Mouse (Mus musculus) heart, adult 2 months (tissue): ENCODE measurements at regions not wholly inside any gene's neighbourhood (a gene's known extent, or its start where the extent isn't known, plus 50 kb on each side); places are given as distances from the start of the nearest gene placed in this dataset.

Experiments
- DNase-seq, 2 experiments: peaks; one replicate each; pipeline ENCODE4 v3.0.0; 2021
- H3K27ac ChIP-seq: fragments of 200-600 bp; 2 replicates; pipeline ENCODE4 v1.8.1; 2022
- H3K27me3 ChIP-seq: fragments of 200-500 bp; 2 replicates; pipeline ENCODE4 v1.6.1; 2012; ENCODE audit warnings: mild to moderate bottlenecking, low read length, inconsistent platforms, mixed read lengths; ENCODE audit not compliant: control insufficient read depth, insufficient read depth
- H3K36me3 ChIP-seq: fragments of 200-500 bp; 2 replicates; pipeline ENCODE4 v1.6.1; 2012; ENCODE audit warnings: low read length, inconsistent platforms; ENCODE audit not compliant: control insufficient read depth, insufficient read depth
- H3K4me1 ChIP-seq: fragments of 200-500 bp; 2 replicates; pipeline ENCODE4 v1.6.1; 2011; ENCODE audit warnings: low read length; ENCODE audit not compliant: control insufficient read depth, insufficient read depth
- H3K4me3 ChIP-seq: fragments of 200-600 bp; 2 replicates; pipeline ENCODE4 v1.8.1; 2022
- H3K79me2 ChIP-seq: fragments of 200-500 bp; replicated peaks from 2 replicates; pipeline ENCODE4 v1.6.1; 2012; ENCODE audit warnings: mild to moderate bottlenecking, inconsistent platforms, low read length, moderate library complexity, mixed read lengths; ENCODE audit not compliant: control insufficient read depth, insufficient read depth
- H3K9ac ChIP-seq: fragments of 200-500 bp; 2 replicates; pipeline ENCODE4 v1.6.1; 2012; ENCODE audit warnings: low read depth, mild to moderate bottlenecking, control low read depth, inconsistent platforms, low read length, mixed read lengths
- CTCF ChIP-seq: fragments of 200-600 bp; IDR thresholded peaks from 2 replicates; pipeline ENCODE4 v1.8.1; 2022; ENCODE audit warnings: antibody characterized with exemption, mild to moderate bottlenecking, moderate library complexity
- EP300 ChIP-seq: fragments of 200-500 bp; IDR thresholded peaks from 2 replicates; pipeline ENCODE4 v1.6.1; 2011; ENCODE audit warnings: low read depth, low read length, control low read depth; ENCODE audit not compliant: insufficient read depth
- POLR2A ChIP-seq: fragments of 200-500 bp; IDR thresholded peaks from 2 replicates; pipeline ENCODE4 v1.6.1; 2011; ENCODE audit warnings: mild to moderate bottlenecking, low read depth, low read length, control low read depth; ENCODE audit not compliant: insufficient read depth
- WGBS: fragments of 180-500 bp; shearing (Covaris S2); methylation state at CpG from one replicate; pipeline ENCODE4 v1.1.7; 2018; 5-methylcytosine and 5-hydroxymethylcytosine counted together
- intact Hi-C: fragments of 180-260 bp; cut with DNase I; formaldehyde crosslinking; loops from one replicate; pipeline ENCODE4 v1.15.1; 2025

DNA sequence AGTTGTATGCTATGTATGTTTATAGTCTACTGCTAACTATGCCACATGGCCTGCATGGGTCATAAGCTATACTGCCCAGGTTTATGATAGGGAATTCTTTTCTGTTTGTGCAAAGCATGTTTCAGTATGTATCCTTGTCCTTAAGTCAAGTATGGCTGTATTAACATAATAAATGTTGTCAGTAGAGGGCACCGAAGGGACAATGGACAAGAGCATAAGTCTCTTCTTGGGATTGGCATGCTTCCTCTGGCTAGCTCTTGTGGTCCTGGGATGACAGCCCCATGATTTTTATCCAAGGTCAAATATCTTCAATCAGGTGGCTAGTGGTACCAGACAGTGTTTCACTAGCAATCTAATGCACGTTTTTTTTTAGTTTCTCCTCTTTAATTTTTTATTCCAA, 913.3 kb downstream of the Abca13 start:
- no peaks in the 10 kb centered on the region for H3K4me1 ChIP-seq
- WGBS: 74% methylated on average over 2 of the region's 2 CpGs
- intact Hi-C loops: no loop called here
- no peak overlapping the region for H3K27ac ChIP-seq
- H3K36me3 ChIP-seq: no peaks in the 10 kb centered on the region
- no peaks in the 10 kb centered on the region for H3K27me3 ChIP-seq
- no peak for DNase-seq
- no peak overlapping the region for H3K9ac ChIP-seq
- H3K79me2 ChIP-seq: no peaks in the 10 kb centered on the region
- H3K4me3 ChIP-seq: no peak overlapping the region
- TF ChIP-seq POLR2A (no peak), EP300 (no peak), CTCF (no peak)

GRCm38 (mm10) chr11:10142161-10142560, 950.4 kb downstream of the Abca13 start:
- no peak for DNase-seq
- intact Hi-C loops: no loop called here
- H3K36me3 ChIP-seq: no peaks in the 10 kb centered on the region
- no peaks in the 10 kb centered on the region for H3K4me1 ChIP-seq
- no peak overlapping the region for H3K9ac ChIP-seq
- no peak overlapping the region for H3K4me3 ChIP-seq
- no peaks in the 10 kb centered on the region for H3K27me3 ChIP-seq
- TF ChIP-seq CTCF: no peak
- TF ChIP-seq EP300: no peak
- TF ChIP-seq POLR2A: no peak
- no peaks in the 10 kb centered on the region for H3K79me2 ChIP-seq
- H3K27ac ChIP-seq: no peak overlapping the region

DNA sequence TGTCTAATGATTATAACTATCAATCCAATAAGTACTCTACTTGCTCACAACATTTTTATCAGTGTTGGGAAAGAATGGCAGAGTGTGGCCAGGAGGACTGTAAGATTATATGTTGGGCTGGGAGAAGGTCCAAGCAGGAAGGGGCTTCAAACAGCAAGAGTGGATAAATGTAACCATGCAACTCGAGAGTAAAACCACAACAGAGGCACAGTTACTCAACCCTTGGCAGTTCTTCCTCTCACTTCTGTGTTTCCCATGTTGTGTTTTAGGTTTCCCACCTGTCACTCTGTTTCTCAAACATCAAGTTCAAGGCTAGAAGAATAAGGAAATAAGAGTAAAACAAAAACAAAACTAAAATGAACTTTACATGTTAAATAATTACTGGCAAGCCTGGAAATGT, 957.4 kb downstream of the Abca13 start:
- no peak for DNase-seq
- H3K4me3 ChIP-seq: no peak overlapping the region
- TF ChIP-seq CTCF: no peak
- no peak for TF ChIP-seq POLR2A
- TF ChIP-seq EP300: no peak
- no peak overlapping the region for H3K27ac ChIP-seq
- 20% methylated on average over 1 of the region's 1 CpGs for WGBS
- H3K4me1 ChIP-seq: no peaks in the 10 kb centered on the region
- intact Hi-C loops: no loop called here
- H3K79me2 ChIP-seq: no peaks in the 10 kb centered on the region
- H3K36me3 ChIP-seq: no peaks in the 10 kb centered on the region
- no peaks in the 10 kb centered on the region for H3K27me3 ChIP-seq
- no peak overlapping the region for H3K9ac ChIP-seq

DNA sequence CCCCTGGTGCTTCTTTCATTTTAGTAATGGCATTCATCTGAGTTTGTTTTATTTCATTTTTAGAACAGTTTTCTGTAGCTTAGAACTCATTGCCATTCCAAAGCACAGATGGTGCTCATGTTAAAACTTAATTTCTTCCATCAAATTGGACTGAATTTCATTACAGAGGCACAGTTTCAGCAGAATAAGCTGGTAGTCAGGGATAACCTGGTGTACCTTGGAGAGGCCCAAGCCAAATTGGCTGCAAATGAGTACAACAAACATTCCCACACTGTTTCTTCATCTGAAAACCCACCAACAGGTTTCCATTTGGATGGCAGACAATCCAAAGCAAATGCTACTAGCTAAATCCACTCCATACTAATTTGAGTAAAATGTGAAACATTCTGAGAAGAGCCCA, 960.2 kb upstream of the Vwc2 start:
- Histone ChIP-seq H3K27me3 (no peaks in the 10 kb centered on the region), H3K36me3 (no peaks in the 10 kb centered on the region), H3K79me2 (no peaks in the 10 kb centered on the region), H3K4me3 (no peak overlapping the region), H3K4me1 (no peaks in the 10 kb centered on the region), H3K27ac (no peak overlapping the region), H3K9ac (no peak overlapping the region)
- DNase-seq: no peak
- TF ChIP-seq CTCF (no peak), EP300 (no peak), POLR2A (no peak)
- intact Hi-C loops: no loop called here

GRCm38 (mm10) chr11:10193738-10194137, 920.3 kb upstream of the Vwc2 start:
- Histone ChIP-seq H3K27me3 (no peaks in the 10 kb centered on the region), H3K79me2 (no peaks in the 10 kb centered on the region), H3K4me1 (no peaks in the 10 kb centered on the region), H3K9ac (no peak overlapping the region), H3K4me3 (no peak overlapping the region), H3K27ac (no peak overlapping the region), H3K36me3 (no peaks in the 10 kb centered on the region)
- 41% methylated on average over 3 of the region's 3 CpGs for WGBS
- no peak for DNase-seq
- intact Hi-C loops: no loop called here
- no peak for TF ChIP-seq POLR2A

- Histone ChIP-seq H3K27me3 (no peaks in the 10 kb centered on the region), H3K27ac (no peak overlapping the region), H3K9ac (no peak overlapping the region), H3K4me1 (no peaks in the 10 kb centered on the region), H3K36me3 (no peaks in the 10 kb centered on the region), H3K4me3 (no peak overlapping the region), H3K79me2 (no peaks in the 10 kb centered on the region)
- intact Hi-C loops: no loop called here
- TF ChIP-seq POLR2A (no peak), EP300 (no peak), CTCF (no peak)
- DNase-seq: no peak
- WGBS: 41% methylated on average over 2 of the region's 2 CpGs
These were observed 919.2 kb upstream of the Vwc2 start for GRCm38 (mm10) chr11:10194774-10195173.
